Mouse (Mus musculus) myocyte (in vitro differentiated cells): ENCODE data around the gene Gpc6.

Source experiments
- MYOG ChIP-seq, 3 experiments: IDR thresholded peaks; one replicate each; pipeline ENCODE4 v1.6.1; 2011; ENCODE audit warnings: control low read depth in 2 of 3, low read depth in 2 of 3, mild to moderate bottlenecking in 2 of 3; ENCODE audit not compliant: insufficient read length in 2 of 3, control insufficient read depth in 1 of 3, insufficient read depth in 1 of 3
- POLR2A ChIP-seq: IDR thresholded peaks from one replicate; pipeline ENCODE4 v1.6.1; 2011; ENCODE audit warnings: low read depth, mild to moderate bottlenecking, control low read depth, moderate library complexity; ENCODE audit not compliant: insufficient read length
- POLR2AphosphoS2 ChIP-seq: IDR thresholded peaks from one replicate; pipeline ENCODE4 v1.6.1; 2011; ENCODE audit warnings: low read depth, control low read depth; ENCODE audit not compliant: insufficient read length
- TCF12 ChIP-seq: IDR thresholded peaks from one replicate; pipeline ENCODE4 v1.6.1; 2011; ENCODE audit warnings: mild to moderate bottlenecking, control low read depth; ENCODE audit not compliant: poor library complexity, insufficient read depth, severe bottlenecking
- TCF3 ChIP-seq: IDR thresholded peaks from one replicate; pipeline ENCODE4 v1.6.1; 2011; ENCODE audit warnings: low read depth, control low read depth; ENCODE audit not compliant: insufficient read length
- USF1 ChIP-seq: IDR thresholded peaks from one replicate; pipeline ENCODE4 v1.6.1; 2011; ENCODE audit warnings: low read depth, mild to moderate bottlenecking, control low read depth, moderate library complexity

DNA sequence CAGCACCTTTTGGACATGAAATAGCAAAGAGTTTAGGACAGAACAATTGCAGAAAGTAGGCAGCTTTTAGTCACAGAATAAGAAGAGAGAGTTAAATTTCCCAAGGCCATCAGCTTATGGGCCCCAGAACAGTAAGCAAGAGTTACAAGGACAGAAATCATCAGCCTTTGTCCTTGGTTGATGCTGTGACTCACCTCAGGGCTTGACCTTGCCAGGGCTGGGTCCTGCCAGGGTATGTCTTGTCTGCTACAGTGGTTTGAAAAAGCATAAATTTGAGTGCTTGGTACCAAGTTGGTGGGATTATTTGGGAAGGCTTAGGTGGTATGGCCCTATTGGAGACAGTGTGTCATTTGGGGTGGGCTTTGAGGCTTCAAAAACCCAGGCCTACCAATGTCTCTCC is 899.4 kb downstream of the Gpc6 start:
- TF ChIP-seq POLR2A (no peak), TCF12 (no peak), USF1 (no peak), MYOG (IDR thresholded peaks at IDR 0.05; ENCODE audit: control insufficient read depth in 1 of 3, insufficient read depth in 1 of 3, insufficient read length in 2 of 3, low read depth in 2 of 3) (no peak), TCF3 (no peak), POLR2AphosphoS2 (no peak)
